Mouse (Mus musculus) ovary, postnatal 14 days (tissue): ENCODE measurements around the gene Lce1f.
"Not testable (repeated sequence)": the region's sequence is repeated elsewhere in the genome, so short reads cannot be mapped to it uniquely, and the experiment has no call there.

Experiments used
- DNase-seq: peaks from one replicate; pipeline ENCODE4 v3.0.0; 2022; ENCODE audit warnings: low spot score

Lce1f gene

DNA sequence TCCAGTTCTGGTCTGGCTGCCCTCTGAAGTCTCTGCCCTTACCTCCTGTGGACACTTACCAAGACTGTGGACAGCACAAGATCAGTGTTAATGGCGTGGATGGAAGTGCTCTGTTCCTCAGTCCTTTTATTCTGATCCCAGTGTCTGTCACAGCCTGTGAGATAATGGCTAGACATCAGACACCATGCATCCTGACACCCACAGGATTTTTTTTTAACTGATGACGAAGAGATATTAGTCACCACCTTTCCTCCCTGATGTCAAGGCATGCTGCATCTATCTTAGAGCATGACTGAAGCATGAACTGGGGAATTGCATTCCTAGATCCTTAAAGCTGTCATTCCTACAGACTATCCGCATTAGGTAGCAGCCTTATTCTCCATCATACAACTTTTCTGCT lies at the start of gene Lce1f:
TSS of gene Lce1f (minus strand) at position 101 of the 400 bp plus-strand sequence.
- no peak for DNase-seq

DNA sequence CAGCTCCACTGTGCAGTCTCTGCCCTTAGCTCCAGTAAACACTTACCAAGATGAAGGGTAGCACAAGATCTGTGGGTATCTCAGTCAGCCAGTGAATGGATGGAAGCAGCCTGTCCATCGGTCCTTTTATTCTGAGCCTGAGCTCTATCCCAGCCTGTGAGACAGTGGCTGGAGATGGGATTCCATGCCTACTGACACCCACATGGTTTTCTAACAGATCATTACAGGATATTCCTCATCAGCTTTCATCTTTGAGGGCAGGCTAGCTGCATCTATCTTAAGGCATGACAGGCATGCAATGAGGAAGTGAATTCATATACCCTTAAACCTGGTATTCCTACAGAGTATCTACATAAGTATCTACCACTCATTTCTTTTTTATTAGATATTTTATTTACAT lies 44.8 kb upstream of the Lce1f start, which contains the start of gene Lce1h:
TSS of gene Lce1h (minus strand) at position 101 of the 400 bp plus-strand sequence.
- DNase-seq: no peak

DNA sequence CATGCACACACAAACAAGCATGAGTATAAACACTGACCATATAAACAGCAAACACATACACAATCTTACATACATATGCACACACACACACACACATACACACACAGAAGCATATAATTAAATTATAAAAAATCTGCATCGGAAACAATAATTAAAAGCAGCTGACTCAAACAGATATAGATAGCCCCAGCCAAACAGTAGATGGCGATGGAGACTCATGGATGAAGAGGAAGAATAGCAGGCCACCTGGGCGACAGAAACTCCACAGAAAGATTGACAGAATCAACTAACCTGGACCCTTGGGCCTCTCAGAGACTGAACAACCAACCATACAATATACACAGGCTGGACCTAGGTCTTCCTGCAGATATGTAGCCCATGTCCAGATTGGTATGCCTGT lies 33.0 kb upstream of the Lce1f start:
- DNase-seq: no peak

DNA sequence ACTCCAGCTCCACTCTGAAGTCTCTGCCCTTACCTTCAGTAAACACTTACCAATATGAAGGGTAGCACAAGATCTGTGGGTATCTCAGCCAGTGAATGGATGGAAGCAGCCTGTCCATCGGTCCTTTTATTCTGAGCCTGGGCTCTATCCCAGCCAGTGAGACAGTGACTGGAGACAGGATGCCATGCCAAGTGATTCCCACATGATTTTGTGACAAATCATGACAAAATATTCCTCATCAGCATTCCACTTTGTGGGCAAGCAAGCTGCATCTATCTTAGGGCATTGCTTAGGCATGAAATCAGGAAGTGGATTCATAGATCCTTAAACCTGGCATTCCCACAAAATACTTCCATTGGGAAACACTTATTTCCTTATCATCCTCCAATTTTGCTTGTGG lies 32.1 kb upstream of the Lce1f start, which contains the start of gene Lce1g:
TSS of gene Lce1g (minus strand) at position 101 of the 400 bp plus-strand sequence.
- no peak for DNase-seq

GRCm38 (mm10) chr3:92738996-92739395 lies 18.8 kb upstream of the Lce1f start, which contains the start of gene Gm38119:
Gene Gm38119 (minus strand): TSS chr3:92739096.
- DNase-seq: no peak

- no peak for DNase-seq
Measured at GRCm38 (mm10) chr3:92722631-92723030, 2.5 kb upstream of the Lce1f start.

DNA sequence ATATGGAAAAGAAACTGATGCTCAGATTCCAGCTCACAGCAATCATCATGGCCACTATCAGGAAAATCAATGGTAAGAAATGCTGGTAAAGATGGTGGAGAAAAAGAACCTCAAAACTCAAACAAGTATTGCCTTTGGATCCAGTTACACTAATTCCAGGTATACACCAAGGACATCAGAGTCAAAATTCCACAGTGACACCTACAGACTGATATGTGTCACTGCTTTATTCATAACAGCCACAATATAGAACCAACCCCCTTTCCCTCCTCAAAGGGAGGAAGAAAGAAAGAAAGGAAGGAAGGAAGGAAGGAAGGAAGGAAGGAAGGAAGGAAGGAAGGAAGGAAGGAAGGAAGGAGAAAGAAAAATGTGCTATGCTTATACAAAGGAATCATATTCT lies 5.0 kb downstream of the Lce1f start:
- DNase-seq: no peak

DNA sequence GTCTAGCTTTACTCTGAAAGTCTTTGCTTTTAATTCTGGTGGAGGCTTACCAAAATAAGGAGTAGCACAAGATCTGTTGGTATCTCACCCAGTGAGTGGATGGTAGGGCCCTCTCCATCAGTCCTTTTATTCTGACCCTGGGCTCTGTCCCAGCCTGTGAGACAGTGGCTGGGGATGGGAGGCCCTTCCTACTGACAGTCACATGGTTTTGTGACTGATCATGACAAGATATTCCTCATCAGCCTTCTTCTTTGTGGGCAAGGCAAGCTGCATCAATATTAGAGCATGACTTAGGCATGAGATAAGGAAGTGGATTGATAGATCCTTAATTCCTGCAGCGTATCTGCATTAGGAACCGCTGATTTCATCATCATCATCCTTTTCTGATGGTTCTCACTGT lies 11.2 kb downstream of the Lce1f start, which contains the start of gene Lce1e:
TSS of gene Lce1e (minus strand) at position 101 of the 400 bp plus-strand sequence.
- DNase-seq: no peak

DNA sequence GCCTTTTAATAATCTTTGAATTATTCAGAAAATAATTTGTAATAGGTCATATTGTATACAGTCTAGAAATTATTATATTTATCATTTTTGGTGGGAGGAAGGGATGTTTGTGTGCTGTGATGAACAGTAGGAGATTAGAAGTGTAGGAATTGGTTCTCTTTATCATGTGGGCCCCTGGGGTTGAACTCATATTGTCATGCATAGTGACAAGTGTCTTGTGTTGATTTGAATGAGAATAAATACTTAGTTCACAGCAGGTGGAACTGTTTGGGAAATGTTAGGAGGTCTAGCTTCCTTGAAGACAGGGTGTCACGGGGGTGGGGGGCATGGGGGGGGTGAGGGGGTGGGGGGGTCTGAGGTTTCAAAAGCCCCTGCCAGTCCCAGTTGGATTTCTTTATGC lies 25.5 kb downstream of the Lce1f start:
- DNase-seq: no peak

DNA sequence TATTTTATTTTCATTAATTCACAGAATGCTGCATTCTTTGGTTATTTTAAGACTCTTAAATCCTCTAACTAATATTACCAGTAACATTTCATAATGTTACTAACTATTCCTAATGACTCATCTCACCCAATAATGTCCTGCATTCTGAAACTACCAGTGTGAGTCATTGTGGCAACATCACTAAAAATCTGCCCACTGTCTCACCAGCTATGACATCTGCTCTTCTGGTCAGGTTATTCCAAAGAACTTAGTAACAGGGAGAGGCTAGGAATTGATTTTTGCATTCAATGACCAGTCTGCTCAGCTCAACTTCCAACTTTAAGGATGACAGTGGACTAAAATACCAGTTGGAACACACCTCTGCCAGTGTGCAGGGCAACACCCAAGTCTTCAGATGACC lies 28.5 kb downstream of the Lce1f start:
- no peak for DNase-seq

- not testable (repeated sequence) for DNase-seq
Measured at GRCm38 (mm10) chr3:92689154-92689553, 31.0 kb downstream of the Lce1f start.

DNA sequence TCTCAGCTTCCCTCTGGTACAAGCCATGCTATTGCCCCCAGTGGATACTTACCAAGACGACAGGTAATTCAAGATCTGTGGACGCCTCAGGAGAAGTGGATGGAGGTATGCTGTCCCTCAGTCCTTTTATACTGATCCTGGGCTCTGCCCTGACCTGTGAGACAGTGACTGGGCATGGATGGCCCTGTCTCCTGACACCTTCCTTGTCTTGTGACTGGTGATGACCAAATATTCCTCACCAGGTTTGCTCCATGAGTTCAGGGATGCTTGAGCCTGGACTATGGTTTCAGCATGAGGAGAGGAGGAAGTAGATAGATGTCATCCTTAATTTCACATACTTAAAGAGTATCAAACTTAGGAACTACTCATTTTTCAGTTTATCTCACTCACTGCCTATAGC lies 33.0 kb downstream of the Lce1f start, which contains the start of gene Lce1d:
TSS of gene Lce1d (minus strand) at position 101 of the 400 bp plus-strand sequence.
- no peak for DNase-seq

GRCm38 (mm10) chr3:92678947-92679346 lies 41.2 kb downstream of the Lce1f start, which contains the start of gene Lce1c:
Gene Lce1c (plus strand): TSS chr3:92679247.
- DNase-seq: no peak

DNA sequence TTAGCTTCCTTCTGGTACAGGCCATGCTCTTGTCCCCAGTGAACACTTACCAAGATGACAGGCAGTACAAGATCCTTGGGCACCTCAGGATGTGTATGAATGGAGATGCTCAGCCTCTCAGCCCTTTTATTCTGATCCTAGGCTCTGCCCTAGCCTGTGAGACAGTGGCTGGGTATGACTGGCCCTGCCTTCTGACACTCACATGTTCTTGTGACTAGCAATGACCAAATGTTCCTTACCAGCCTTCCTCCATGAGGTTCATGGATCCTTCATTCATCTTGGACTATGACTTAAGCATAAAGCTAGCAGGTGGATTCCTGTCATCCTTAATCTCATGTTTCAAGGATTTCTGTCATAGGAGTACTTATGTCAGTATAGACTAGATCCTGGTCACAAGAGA lies 49.9 kb downstream of the Lce1f start, which contains the start of gene Lce1a2:
TSS of gene Lce1a2 (minus strand) at position 101 of the 400 bp plus-strand sequence.
- no peak for DNase-seq
